9 mouse cellular contexts compared by ENCODE assay signal in genomic region chr5:125533225-125533900, GRCm38 (mm10). TPM values are rescaled to one million over a fixed set of nuclear protein-coding genes. Genes with fewer than 3 reads are reported as not detected.
DNase-seq lines count a peak whose midpoint lies in the region; ATAC-seq and TF ChIP-seq lines count a peak whose summit lies in the region.
"Had no signal": no experiment of that assay in that cellular context is flagged by ENCODE, and none has a peak within 500 bp of the region (broad histone marks: within the 10 kb centered on the region; RNA-seq: fewer than 3 reads in every experiment).

No protein-coding gene starts in this region.

- H3K36me3 ChIP-seq in ES-E14 (ENCODE audit: control insufficient read depth, insufficient read depth, low read length, poor library complexity, severe bottlenecking) = no peaks in the 10 kb centered on the region
- H3K36me3 ChIP-seq in hindbrain, embryonic 14.5 days (replicated peaks; ENCODE audit: control insufficient read depth, insufficient read depth) = no peaks in the 10 kb centered on the region
- no peaks in the 10 kb centered on the region for H3K36me3 ChIP-seq in midbrain, embryonic 13.5 days

- peak overlapping the region; percentile 66; the same call in 1 of the 2 replicates for H3K9ac ChIP-seq in ES-E14 (ENCODE audit: insufficient read depth, low read depth, low read length, poor library complexity, severe bottlenecking)
- H3K9ac ChIP-seq in hindbrain, embryonic 14.5 days = peak overlapping the region; percentile 81
- H3K9ac ChIP-seq in midbrain, embryonic 13.5 days (replicated peaks) = peak overlapping the region; percentile 73

- H3K4me2 ChIP-seq in hindbrain, embryonic 14.5 days (replicated peaks) = peak overlapping the region; percentile 96
- peak overlapping the region; percentile 91 for H3K4me2 ChIP-seq in midbrain, embryonic 13.5 days (replicated peaks)

- H3K27ac ChIP-seq in ES-E14 (ENCODE audit: insufficient read depth, low read depth, low read length, poor library complexity, severe bottlenecking) = no peak overlapping the region
- H3K27ac ChIP-seq in hindbrain, embryonic 14.5 days = peak overlapping the region; percentile 70
- peak overlapping the region; percentile 65 for H3K27ac ChIP-seq in midbrain, embryonic 13.5 days

- peak; percentile 22 for DNase-seq in embryo, embryonic 10.5 days (ENCODE audit: low spot score)
- no peak for DNase-seq in embryo, embryonic 10 days (ENCODE audit: low spot score)
- DNase-seq in ES-E14 (ENCODE audit: low read depth, low spot score) = no peak
- DNase-seq in hindbrain, embryonic 14.5 days (ENCODE audit: low spot score) = no peak
- DNase-seq in ovary, postnatal 36 days (ENCODE audit: low spot score) = no peak
- DNase-seq: kidney, postnatal 36 days had no signal

- peaks cover 0 to 9% of the 10 kb centered on the region in 2 experiments; a peak in 2 of 4 replicates for H3K4me1 ChIP-seq in ES-E14 (ENCODE audit: control insufficient read depth in 2 of 2, insufficient read depth in 2 of 2, low read length in 2 of 2, poor library complexity in 1 of 2)
- 0 out of 2 replicates have a peak, but pooled peaks cover 24% of the 10 kb centered on the region for H3K4me1 ChIP-seq in hindbrain, embryonic 14.5 days (replicated peaks; ENCODE audit: control insufficient read depth, insufficient read depth, low read length)
- H3K4me1 ChIP-seq in midbrain, embryonic 13.5 days (replicated peaks) = peaks cover 34% of the 10 kb centered on the region

- peak overlapping the region; percentile 69 to 77; a peak in 3 of 4 replicates for H3K4me3 ChIP-seq in ES-E14 (ENCODE audit: insufficient read depth in 1 of 2, low read depth in 1 of 2, low read length in 2 of 2, poor library complexity in 1 of 2, severe bottlenecking in 1 of 2)
- peak overlapping the region; percentile 64 for H3K4me3 ChIP-seq in hindbrain, embryonic 14.5 days (replicated peaks; ENCODE audit: low read length)
- peak overlapping the region; percentile 59 for H3K4me3 ChIP-seq in midbrain, embryonic 13.5 days (replicated peaks)

- H3K9me3 ChIP-seq in ES-E14 (ENCODE audit: control insufficient read depth, insufficient read depth, low read depth, low read length) = no peaks in the 10 kb centered on the region
- no peaks in the 10 kb centered on the region for H3K9me3 ChIP-seq in hindbrain, embryonic 14.5 days (ENCODE audit: control insufficient read depth, low read length)
- no peaks in the 10 kb centered on the region for H3K9me3 ChIP-seq in midbrain, embryonic 13.5 days

- in situ Hi-C loops in ES-E14 (cut with MboI; ENCODE audit: low sequenced_read_pairs in 2 of 2, unreplicated experiment in 2 of 2) = no loop called here

- under 1% methylated on average over 24 of the region's 24 CpGs for WGBS in hindbrain, embryonic 14.5 days
- WGBS in midbrain, embryonic 13.5 days = under 1% methylated on average over 24 of the region's 24 CpGs

- ATAC-seq in hindbrain, embryonic 14.5 days (ENCODE audit: low FRiP score) = no peak
- no peak for ATAC-seq in midbrain, embryonic 13.5 days
- no peak for ATAC-seq in cerebellum, adult (ENCODE audit: insufficient number of reproducible peaks, low FRiP score, low TSS enrichment)
- ATAC-seq in megakaryocyte-erythroid progenitor cell, adult 5-6 weeks (replicated peaks; ENCODE audit: low FRiP score, low TSS enrichment, poor library complexity, severe bottlenecking) = no peak

- peaks cover 44% of the 10 kb centered on the region for H3K27me3 ChIP-seq in hindbrain, embryonic 14.5 days (ENCODE audit: control insufficient read depth, insufficient read depth, low read length)
- H3K27me3 ChIP-seq in midbrain, embryonic 13.5 days = peaks cover 80% of the 10 kb centered on the region

TF ChIP-seq in ES-E14, 5 proteins besides CTCF, POLR2A, EP300 and RAD21:
- TF ChIP-seq CHD2 (IDR thresholded peaks at IDR 0.05; ENCODE audit: low read depth, low read length) (no peak), HCFC1 (IDR thresholded peaks at IDR 0.05; ENCODE audit: borderline replicate concordance, insufficient read depth, low read length) (no peak), ZNF384 (IDR thresholded peaks at IDR 0.05; ENCODE audit: low read depth, low read length) (no peak)
TF ChIP-seq in ES-E14: peak in this region for 0.

RNA-seq across cellular contexts. Expression of gene Tmem132b, which starts 1.8 kb away (rescaled TPM):
- 0.13 and 0.48 TPM in 2 replicates for total RNA-seq in ES-E14 (2012; rRNA removed)
- 6.3 and 7.9 TPM in 2 replicates for polyA plus RNA-seq in hindbrain, embryonic 14.5 days (2014; fragmentation: Nextera tagmentation; extraction: Ambion mirVana)
- polyA plus RNA-seq in midbrain, embryonic 13.5 days (2015; fragmentation: Nextera tagmentation; extraction: Ambion mirVana) = 2.5 and 2.7 TPM in 2 replicates
- not detected in 2 replicates for total RNA-seq in megakaryocyte-erythroid progenitor cell, adult 5-6 weeks (2014; fragmentation: Nextera tagmentation)
- not detected in 2 replicates for total RNA-seq in megakaryocyte-erythroid progenitor cell, adult 5-6 weeks (2017)

RNA-seq across cellular contexts. Expression of gene Aacs, which starts 57.7 kb away (rescaled TPM):
- total RNA-seq in ES-E14 (2012; rRNA removed) = 16.5 and 20.6 TPM in 2 replicates
- polyA plus RNA-seq in hindbrain, embryonic 14.5 days (2014; fragmentation: Nextera tagmentation; extraction: Ambion mirVana) = 75.5 and 98.4 TPM in 2 replicates
- 54.5 and 57.5 TPM in 2 replicates for polyA plus RNA-seq in midbrain, embryonic 13.5 days (2015; fragmentation: Nextera tagmentation; extraction: Ambion mirVana)
- 8.4 and 8.7 TPM in 2 replicates for total RNA-seq in megakaryocyte-erythroid progenitor cell, adult 5-6 weeks (2014; fragmentation: Nextera tagmentation)
- total RNA-seq in megakaryocyte-erythroid progenitor cell, adult 5-6 weeks (2017) = 3.2 and 3.8 TPM in 2 replicates
